In the genomic region with DNA sequence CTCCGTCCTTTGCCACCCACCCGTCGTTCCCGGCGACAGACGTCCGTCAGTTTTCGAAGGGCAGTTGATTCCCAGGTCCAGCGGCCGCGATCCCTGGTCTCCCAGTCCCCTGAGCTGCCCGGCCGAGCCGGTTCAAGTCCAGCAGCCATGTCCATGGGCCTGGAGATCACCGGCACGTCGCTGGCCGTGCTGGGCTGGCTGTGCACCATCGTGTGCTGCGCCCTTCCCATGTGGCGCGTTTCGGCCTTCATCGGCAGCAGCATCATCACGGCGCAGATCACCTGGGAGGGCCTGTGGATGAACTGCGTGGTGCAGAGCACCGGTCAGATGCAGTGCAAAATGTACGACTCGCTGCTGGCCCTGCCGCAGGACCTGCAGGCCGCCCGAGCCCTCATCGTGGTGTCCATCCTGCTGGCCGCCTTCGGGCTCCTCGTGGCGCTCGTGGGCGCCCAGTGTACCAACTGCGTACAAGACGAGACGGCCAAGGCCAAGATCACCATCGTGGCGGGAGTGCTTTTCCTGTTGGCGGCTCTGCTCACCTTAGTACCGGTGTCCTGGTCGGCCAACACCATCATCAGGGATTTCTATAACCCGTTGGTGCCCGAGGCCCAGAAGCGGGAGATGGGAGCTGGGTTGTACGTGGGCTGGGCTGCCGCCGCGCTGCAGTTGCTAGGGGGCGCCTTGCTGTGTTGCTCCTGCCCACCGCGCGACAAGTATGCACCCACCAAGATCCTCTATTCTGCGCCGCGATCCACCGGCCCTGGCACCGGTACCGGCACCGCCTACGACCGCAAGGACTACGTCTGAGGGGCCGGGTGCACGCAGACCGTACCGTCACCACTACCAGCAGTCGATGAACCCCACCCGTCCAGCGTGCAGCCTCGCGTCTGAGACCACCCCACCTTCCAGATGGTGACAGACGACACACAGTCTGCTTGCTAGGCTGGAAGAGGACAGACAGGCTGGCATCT, we compare ENCODE assay signal across 8 mouse cellular contexts. TPM values are rescaled to one million over a fixed set of nuclear protein-coding genes. Genes with fewer than 3 reads are reported as not detected.
DNase-seq lines count a peak whose midpoint lies in the region; ATAC-seq and TF ChIP-seq lines count a peak whose summit lies in the region.
"Had no signal": no experiment of that assay in that cellular context is flagged by ENCODE, and none has a peak within 500 bp of the region (broad histone marks: within the 10 kb centered on the region; RNA-seq: fewer than 3 reads in every experiment).

No protein-coding gene starts in this region.

- peak overlapping the region; percentile 25 for H3K4me2 ChIP-seq in hindbrain, embryonic 11.5 days (replicated peaks; ENCODE audit: low read depth, low read length)
- peak overlapping the region; percentile 46 for H3K4me2 ChIP-seq in lung, embryonic 16.5 days (ENCODE audit: low read depth, low read length)
- H3K4me2 ChIP-seq in stomach, embryonic 14.5 days (replicated peaks; ENCODE audit: low read depth, low read length), result peak overlapping the region; percentile 46

- H3K36me3 ChIP-seq in E14TG2a.4 (ENCODE audit: insufficient read depth, low read length), result no peaks in the 10 kb centered on the region
- no peaks in the 10 kb centered on the region for H3K36me3 ChIP-seq in ES-Bruce4 (ENCODE audit: control insufficient read depth, insufficient read depth, low read length, poor library complexity, severe bottlenecking)
- no peaks in the 10 kb centered on the region for H3K36me3 ChIP-seq in hindbrain, embryonic 11.5 days (ENCODE audit: control insufficient read depth, insufficient read depth, low read length)
- no peaks in the 10 kb centered on the region; the same call in 1 of the 2 replicates for H3K36me3 ChIP-seq in lung, embryonic 16.5 days (ENCODE audit: control insufficient read depth, insufficient read depth, low read length)
- H3K36me3 ChIP-seq in stomach, embryonic 14.5 days (ENCODE audit: control insufficient read depth, insufficient read depth, low read length), result no peaks in the 10 kb centered on the region
- H3K36me3 ChIP-seq in thymus, adult 2 months (ENCODE audit: control insufficient read depth, insufficient read depth, low read length), result no peaks in the 10 kb centered on the region

- H3K27me3 ChIP-seq in E14TG2a.4 (ENCODE audit: insufficient read depth, low read length) (peaks cover 45% of the 10 kb centered on the region), ES-Bruce4 (ENCODE audit: control insufficient read depth, insufficient read depth, low read length, poor library complexity, severe bottlenecking) (no peaks in the 10 kb centered on the region)
- H3K27me3 ChIP-seq in hindbrain, embryonic 11.5 days (ENCODE audit: control insufficient read depth, insufficient read depth, low read length), result peaks cover 43% of the 10 kb centered on the region
- peaks cover 35% of the 10 kb centered on the region for H3K27me3 ChIP-seq in lung, embryonic 16.5 days (ENCODE audit: control insufficient read depth, insufficient read depth, low read depth, low read length)
- peaks cover 29% of the 10 kb centered on the region for H3K27me3 ChIP-seq in stomach, embryonic 14.5 days (ENCODE audit: control insufficient read depth, insufficient read depth, low read length)
- H3K27me3 ChIP-seq in thymus, adult 2 months (ENCODE audit: control insufficient read depth, insufficient read depth, low read length), result peaks cover 16% of the 10 kb centered on the region; the same call in 1 of the 2 replicates

- TF ChIP-seq EP300 in ES-Bruce4 (IDR thresholded peaks at IDR 0.05; ENCODE audit: insufficient read depth, low read depth, low read length), result no peak

- H3K9ac ChIP-seq in ES-Bruce4 (ENCODE audit: low read depth, poor library complexity, severe bottlenecking), result peak overlapping the region; percentile 28
- peak overlapping the region; percentile 15; the same call in 1 of the 2 replicates for H3K9ac ChIP-seq in hindbrain, embryonic 11.5 days (ENCODE audit: low read depth, low read length)
- peak overlapping the region; percentile 71 for H3K9ac ChIP-seq in lung, embryonic 16.5 days (ENCODE audit: low read length)
- H3K9ac ChIP-seq in stomach, embryonic 14.5 days (replicated peaks; ENCODE audit: low read depth, low read length), result peak overlapping the region; percentile 42

- peak overlapping the region; percentile 82 for H3K4me3 ChIP-seq in E14TG2a.4 (replicated peaks; ENCODE audit: low read length)
- H3K4me3 ChIP-seq in ES-Bruce4 (ENCODE audit: low read depth, low read length), result peak overlapping the region; percentile 67
- peak overlapping the region; percentile 20 for H3K4me3 ChIP-seq in hindbrain, embryonic 11.5 days (ENCODE audit: low read depth, low read length)
- peak overlapping the region; percentile 59 for H3K4me3 ChIP-seq in lung, embryonic 16.5 days (ENCODE audit: low read length)
- H3K4me3 ChIP-seq in stomach, embryonic 14.5 days (ENCODE audit: low read depth, low read length), result peak overlapping the region; percentile 37
- H3K4me3 ChIP-seq in thymus, adult 2 months (ENCODE audit: control insufficient read depth, insufficient read depth, low read length), result no peak overlapping the region

- WGBS in hindbrain, embryonic 11.5 days, result 5% methylated on average over 79 of the region's 79 CpGs
- 2% methylated on average over 79 of the region's 79 CpGs for WGBS in lung, embryonic 16.5 days
- 6% methylated on average over 79 of the region's 79 CpGs for WGBS in stomach, embryonic 14.5 days
- 7% methylated on average over 79 of the region's 79 CpGs for WGBS in thymus, adult 2 months

- 0 out of 2 replicates have a peak overlapping the region, but pooled peaks have one; percentile 1 for H3K27ac ChIP-seq in ES-Bruce4 (ENCODE audit: insufficient read depth, low read length)
- H3K27ac ChIP-seq in hindbrain, embryonic 11.5 days (ENCODE audit: low read depth, low read length), result no peak overlapping the region
- H3K27ac ChIP-seq in lung, embryonic 16.5 days (ENCODE audit: low read length), result peak overlapping the region; percentile 90
- H3K27ac ChIP-seq in stomach, embryonic 14.5 days (ENCODE audit: low read length), result peak overlapping the region; percentile 83
- H3K27ac ChIP-seq in thymus, adult 2 months (ENCODE audit: control insufficient read depth, insufficient read depth, low read length), result no peak overlapping the region

- TF ChIP-seq POLR2A in ES-Bruce4 (IDR thresholded peaks at IDR 0.05; ENCODE audit: insufficient read depth, low read length), result no peak
- TF ChIP-seq POLR2A in thymus, adult 2 months (IDR thresholded peaks at IDR 0.05; ENCODE audit: control insufficient read depth, extremely low read depth, insufficient read depth, low read length, poor library complexity), result no peak

- TF ChIP-seq CTCF in E14TG2a.4 (conservative IDR thresholded peaks at IDR 0.05; ENCODE audit: low read length), result no peak
- TF ChIP-seq CTCF in ES-Bruce4 (IDR thresholded peaks at IDR 0.05; ENCODE audit: low read depth, low read length), result peak; percentile 37
- TF ChIP-seq CTCF in thymus, adult 2 months (IDR thresholded peaks at IDR 0.05; ENCODE audit: borderline replicate concordance, control insufficient read depth, extremely low read depth, insufficient read depth, low read length, poor library complexity), result no peak

- H3K4me1 ChIP-seq in E14TG2a.4 (replicated peaks; ENCODE audit: low read depth, low read length) (peaks cover 82% of the 10 kb centered on the region), ES-Bruce4 (ENCODE audit: control insufficient read depth, insufficient read depth, low read length) (peaks cover 11% of the 10 kb centered on the region)
- H3K4me1 ChIP-seq in hindbrain, embryonic 11.5 days (replicated peaks; ENCODE audit: control insufficient read depth, insufficient read depth, low read length), result peaks cover 5% of the 10 kb centered on the region; the same call in 1 of the 2 replicates
- peaks cover 12% of the 10 kb centered on the region for H3K4me1 ChIP-seq in lung, embryonic 16.5 days (replicated peaks; ENCODE audit: control insufficient read depth, insufficient read depth, low read length)
- peaks cover 15% of the 10 kb centered on the region; the same call in 1 of the 2 replicates for H3K4me1 ChIP-seq in stomach, embryonic 14.5 days (ENCODE audit: control insufficient read depth, insufficient read depth, low read length)
- no peaks in the 10 kb centered on the region; the same call in 1 of the 2 replicates for H3K4me1 ChIP-seq in thymus, adult 2 months (replicated peaks; ENCODE audit: control insufficient read depth, insufficient read depth, low read length)

- no peak for ATAC-seq in hindbrain, embryonic 11.5 days (ENCODE audit: low FRiP score)
- 0 out of 2 replicates have a peak, but pooled peaks have one; percentile 3 for ATAC-seq in lung, embryonic 16.5 days (ENCODE audit: low read depth)
- ATAC-seq in stomach, embryonic 14.5 days (ENCODE audit: insufficient number of reproducible peaks, insufficient read depth, low FRiP score, low read depth), result no peak

- peak; percentile 56 for DNase-seq in hindbrain, embryonic 11.5 days (ENCODE audit: low spot score)
- DNase-seq in adrenal gland, postnatal 4 days (ENCODE audit: low spot score in 2 of 2), result no peak
- no peak for DNase-seq in thymus, adult 2 months

- H3K9me3 ChIP-seq in E14TG2a.4 (ENCODE audit: low read length) (no peaks in the 10 kb centered on the region), ES-Bruce4 (replicated peaks; ENCODE audit: control insufficient read depth, insufficient read depth, low read length, poor library complexity, severe bottlenecking) (no peaks in the 10 kb centered on the region)
- no peaks in the 10 kb centered on the region for H3K9me3 ChIP-seq in hindbrain, embryonic 11.5 days (ENCODE audit: control insufficient read depth, low read length)
- no peaks in the 10 kb centered on the region for H3K9me3 ChIP-seq in lung, embryonic 16.5 days (ENCODE audit: control insufficient read depth, low read length)
- no peaks in the 10 kb centered on the region for H3K9me3 ChIP-seq in stomach, embryonic 14.5 days (ENCODE audit: control insufficient read depth, low read depth, low read length)

RNA-seq across cellular contexts. Expression of a gene that starts 0.6 kb away (rescaled TPM):
- 22.4 and 26.3 TPM in 2 replicates for polyA plus RNA-seq in ES-Bruce4 (2011; ENCODE audit: insufficient read depth, insufficient read length, low read depth, missing spikeins)
- polyA plus RNA-seq in hindbrain, embryonic 11.5 days (2014; fragmentation: Nextera tagmentation; extraction: Ambion mirVana), result 3.5 and 5.3 TPM in 2 replicates
- 328 and 355 TPM in 2 replicates for polyA plus RNA-seq in lung, embryonic 16.5 days (2015; fragmentation: Nextera tagmentation; extraction: Ambion mirVana)
- polyA plus RNA-seq in stomach, embryonic 14.5 days (2014; fragmentation: Nextera tagmentation; extraction: Ambion mirVana), result 69.7 and 71.2 TPM in 2 replicates
- 1 to 10 TPM; 8.6 to 9.4 TPM for total RNA-seq in adrenal gland, postnatal 4 days (2021)
- 14.7 and 15.0 TPM in 2 replicates for polyA plus RNA-seq in thymus, adult 2 months (2012; rRNA removed)
- total RNA-seq: neutrophil, adult 5-6 weeks had no signal

RNA-seq across cellular contexts. Expression of a gene that starts 22.4 kb away (rescaled TPM):
- polyA plus RNA-seq in ES-Bruce4 (2011; ENCODE audit: insufficient read depth, insufficient read length, low read depth, missing spikeins), result 45.8 and 48.4 TPM in 2 replicates
- 45.1 and 48.3 TPM in 2 replicates for polyA plus RNA-seq in hindbrain, embryonic 11.5 days (2014; fragmentation: Nextera tagmentation; extraction: Ambion mirVana)
- polyA plus RNA-seq in lung, embryonic 16.5 days (2015; fragmentation: Nextera tagmentation; extraction: Ambion mirVana), result 73.3 and 73.4 TPM in 2 replicates
- polyA plus RNA-seq in stomach, embryonic 14.5 days (2014; fragmentation: Nextera tagmentation; extraction: Ambion mirVana), result 73.3 and 80.6 TPM in 2 replicates
- total RNA-seq in adrenal gland, postnatal 4 days (2021), result 10 to 100 TPM; 54.9 to 55.5 TPM
- polyA plus RNA-seq in thymus, adult 2 months (2012; rRNA removed), result 71.7 and 84.8 TPM in 2 replicates

RNA-seq across cellular contexts. Expression of a gene that starts 36.7 kb away (rescaled TPM):
- 9.3 and 10.5 TPM in 2 replicates for polyA plus RNA-seq in ES-Bruce4 (2011; ENCODE audit: insufficient read depth, insufficient read length, low read depth, missing spikeins)
- 21.8 and 24.0 TPM in 2 replicates for polyA plus RNA-seq in hindbrain, embryonic 11.5 days (2014; fragmentation: Nextera tagmentation; extraction: Ambion mirVana)
- polyA plus RNA-seq in lung, embryonic 16.5 days (2015; fragmentation: Nextera tagmentation; extraction: Ambion mirVana), result 11.8 and 12.4 TPM in 2 replicates
- 17.4 and 17.7 TPM in 2 replicates for polyA plus RNA-seq in stomach, embryonic 14.5 days (2014; fragmentation: Nextera tagmentation; extraction: Ambion mirVana)
- 10 to 100 TPM; 17.5 to 20.3 TPM for total RNA-seq in adrenal gland, postnatal 4 days (2021)
- polyA plus RNA-seq in thymus, adult 2 months (2012; rRNA removed), result 20.3 and 23.7 TPM in 2 replicates

RNA-seq across cellular contexts. Expression of a gene that starts 39.8 kb away (rescaled TPM):
- 259 and 279 TPM in 2 replicates for polyA plus RNA-seq in ES-Bruce4 (2011; ENCODE audit: insufficient read depth, insufficient read length, low read depth, missing spikeins)
- 7.8 and 10.2 TPM in 2 replicates for polyA plus RNA-seq in hindbrain, embryonic 11.5 days (2014; fragmentation: Nextera tagmentation; extraction: Ambion mirVana)
- 33.0 and 33.1 TPM in 2 replicates for polyA plus RNA-seq in lung, embryonic 16.5 days (2015; fragmentation: Nextera tagmentation; extraction: Ambion mirVana)
- polyA plus RNA-seq in stomach, embryonic 14.5 days (2014; fragmentation: Nextera tagmentation; extraction: Ambion mirVana), result 91.5 and 93.9 TPM in 2 replicates
- 1 to 10 TPM in 1 of 2 experiments, under 1 TPM in 1; 0.23 to 7.8 TPM for total RNA-seq in adrenal gland, postnatal 4 days (2021)
- 55.4 and 57.8 TPM in 2 replicates for polyA plus RNA-seq in thymus, adult 2 months (2012; rRNA removed)

RNA-seq across cellular contexts. Expression of a gene that starts 54.4 kb away (rescaled TPM):
- polyA plus RNA-seq in ES-Bruce4 (2011; ENCODE audit: insufficient read depth, insufficient read length, low read depth, missing spikeins), result 36.3 and 37.5 TPM in 2 replicates
- polyA plus RNA-seq in hindbrain, embryonic 11.5 days (2014; fragmentation: Nextera tagmentation; extraction: Ambion mirVana), result 8.3 and 8.6 TPM in 2 replicates
- polyA plus RNA-seq in lung, embryonic 16.5 days (2015; fragmentation: Nextera tagmentation; extraction: Ambion mirVana), result 30.6 and 33.5 TPM in 2 replicates
- 22.1 and 26.3 TPM in 2 replicates for polyA plus RNA-seq in stomach, embryonic 14.5 days (2014; fragmentation: Nextera tagmentation; extraction: Ambion mirVana)
- total RNA-seq in adrenal gland, postnatal 4 days (2021), result 10 to 100 TPM; 33.0 to 36.3 TPM
- 24.9 and 26.7 TPM in 2 replicates for polyA plus RNA-seq in thymus, adult 2 months (2012; rRNA removed)

Comparison
In these comparisons a context has a peak if more than half of its experiments do, and no peak if none do; other contexts are left out.
1. H3K27ac ChIP-seq: peak in ES-Bruce4 (single experiment), lung, embryonic 16.5 days (single experiment) and stomach, embryonic 14.5 days (single experiment); none in hindbrain, embryonic 11.5 days (single experiment) and thymus, adult 2 months (single experiment).
2. H3K9ac ChIP-seq: peak in every context shown above with its lines; median percentile 71 in lung, embryonic 16.5 days; 42 in stomach, embryonic 14.5 days; 28 in ES-Bruce4; 15 in hindbrain, embryonic 11.5 days.
3. Peak in every context shown above with its lines, with median percentiles within 50 percentile points of each other: H3K4me2 ChIP-seq.